Mouse (Mus musculus) G1E (cell line): ENCODE measurements around the gene Mllt6.

Experiments used
- CTCF ChIP-seq: IDR thresholded peaks from 2 replicates; pipeline ENCODE4 v1.5.1; 2012; ENCODE audit warnings: low read depth, low read length, inconsistent platforms, mixed read lengths
- TAL1 ChIP-seq: conservative IDR thresholded peaks from 2 replicates; pipeline ENCODE4 v1.6.1; 2012; ENCODE audit warnings: low read depth, low read length, inconsistent platforms, mixed read lengths

GRCm38 (mm10) chr11:97689861-97690260, 26.6 kb downstream of the Mllt6 start:
- TF ChIP-seq CTCF (peak; percentile 94), TAL1 (no peak)
